Mouse (Mus musculus): ENCODE data around the gene Myh7b.
"Not testable (repeated sequence)": the region's sequence is repeated elsewhere in the genome, so short reads cannot be mapped to it uniquely, and the experiment has no call there.

The Myh7b gene

DNA sequence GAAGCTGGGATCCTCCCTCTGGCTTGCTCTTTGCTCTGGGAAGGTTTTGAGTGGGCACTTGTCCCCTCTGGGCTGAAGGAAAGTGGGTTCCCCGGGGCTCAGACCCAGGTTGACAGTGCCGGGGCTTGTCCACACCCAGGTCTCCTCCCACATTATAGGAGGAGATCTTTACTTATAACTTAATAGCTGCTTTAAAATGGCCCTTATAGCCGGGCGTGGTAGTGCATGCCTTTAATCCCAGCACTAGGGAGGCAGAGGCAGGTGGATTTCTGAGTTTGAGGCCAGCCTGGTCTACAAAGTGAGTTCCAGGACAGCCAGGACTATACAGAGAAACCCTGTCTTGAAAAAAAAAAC, 5.8 kb upstream of the Myh7b start:
- not testable (repeated sequence) for DNase-seq

DNA sequence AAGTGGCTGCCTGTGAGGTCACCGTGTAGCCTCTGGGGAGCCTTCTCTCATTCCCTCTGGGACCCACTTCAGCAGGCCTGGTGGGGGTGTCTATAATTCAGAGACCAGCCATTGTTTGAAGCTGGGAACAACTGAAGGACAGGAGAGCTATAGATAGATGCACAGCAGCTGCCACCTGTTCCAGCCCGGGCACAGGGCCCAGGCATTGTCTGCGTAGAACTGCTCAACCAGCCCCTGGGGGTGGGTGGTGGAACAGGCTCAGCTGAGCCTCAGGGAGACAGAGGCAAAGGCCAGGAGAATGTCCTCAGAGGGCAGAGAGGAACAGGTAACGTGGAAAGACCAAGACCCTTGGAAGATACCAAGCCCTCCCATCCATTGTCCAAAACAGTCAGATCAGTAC, 4.7 kb upstream of the Myh7b start:
- no peak for DNase-seq

DNA sequence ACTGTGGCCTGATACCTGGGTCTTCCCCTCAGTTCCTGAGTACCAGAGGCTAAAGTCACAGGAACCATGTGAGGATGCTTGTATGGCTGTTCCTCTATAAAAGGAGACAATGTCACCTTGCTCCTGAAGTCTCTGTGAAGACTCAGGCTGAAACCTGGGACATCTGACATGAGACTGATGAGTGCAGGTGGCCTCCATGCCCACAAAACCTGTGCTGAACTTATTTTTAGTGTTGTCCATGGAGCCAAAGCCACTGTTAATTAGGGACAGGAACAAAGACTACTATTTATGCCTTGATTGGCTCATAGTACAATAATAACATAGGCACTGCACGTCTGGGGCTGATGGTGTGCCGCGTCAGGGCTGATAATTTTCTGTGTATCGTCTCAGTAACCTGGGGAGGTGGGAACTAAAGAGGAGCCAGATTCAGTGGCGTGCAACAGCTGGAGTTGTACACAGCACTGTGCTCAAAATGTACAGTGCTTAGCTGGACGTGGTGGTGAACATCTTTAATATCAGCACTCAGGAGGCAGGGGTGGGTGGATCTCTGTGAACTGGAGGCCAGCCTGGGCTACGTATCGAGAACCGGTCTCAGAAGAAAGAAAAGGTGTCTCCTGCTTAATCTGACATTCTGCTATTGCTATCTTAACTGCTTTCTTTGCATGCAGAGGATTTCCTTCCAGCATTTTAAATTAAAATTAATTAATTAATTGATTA, 980 bp downstream of the Myh7b start:
- DNase-seq: no peak

DNA sequence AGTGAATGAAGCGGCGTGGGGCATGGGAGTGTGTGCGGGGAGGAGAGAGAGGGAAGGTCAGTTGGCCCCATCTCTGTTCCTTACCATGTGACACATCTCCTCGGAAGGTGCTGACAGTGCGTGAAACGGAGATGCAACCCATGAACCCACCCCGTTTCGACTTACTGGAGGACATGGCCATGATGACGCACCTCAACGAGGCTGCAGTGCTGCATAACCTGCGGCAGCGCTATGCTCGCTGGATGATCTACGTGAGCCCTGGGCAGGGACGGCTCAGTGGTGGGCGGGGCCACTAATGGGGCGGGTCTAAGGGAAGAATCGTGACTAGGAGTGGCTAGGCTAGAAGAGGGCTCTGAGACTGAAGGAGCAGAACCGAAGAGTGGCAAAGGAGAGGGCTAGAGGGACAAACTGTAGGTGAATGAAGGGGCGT, 2.3 kb downstream of the Myh7b start:
- DNase-seq: peak; percentile 77

DNA sequence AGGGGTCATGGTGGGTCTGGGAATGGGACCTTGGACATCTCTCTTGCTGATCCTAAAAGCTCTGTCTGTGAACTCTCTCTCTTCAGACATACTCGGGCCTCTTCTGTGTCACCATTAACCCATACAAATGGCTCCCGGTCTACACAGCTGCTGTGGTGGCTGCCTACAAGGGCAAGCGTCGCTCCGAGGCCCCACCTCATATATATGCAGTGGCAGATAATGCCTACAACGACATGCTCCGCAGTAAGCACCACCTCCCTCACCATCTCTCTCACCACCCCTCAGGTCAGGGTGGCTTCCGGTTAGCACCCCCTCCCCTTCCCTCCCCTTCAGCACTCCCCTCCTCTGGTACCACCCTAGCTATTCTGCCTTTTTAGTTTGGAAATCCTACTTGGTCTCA, 2.9 kb downstream of the Myh7b start:
- no peak for DNase-seq

DNA sequence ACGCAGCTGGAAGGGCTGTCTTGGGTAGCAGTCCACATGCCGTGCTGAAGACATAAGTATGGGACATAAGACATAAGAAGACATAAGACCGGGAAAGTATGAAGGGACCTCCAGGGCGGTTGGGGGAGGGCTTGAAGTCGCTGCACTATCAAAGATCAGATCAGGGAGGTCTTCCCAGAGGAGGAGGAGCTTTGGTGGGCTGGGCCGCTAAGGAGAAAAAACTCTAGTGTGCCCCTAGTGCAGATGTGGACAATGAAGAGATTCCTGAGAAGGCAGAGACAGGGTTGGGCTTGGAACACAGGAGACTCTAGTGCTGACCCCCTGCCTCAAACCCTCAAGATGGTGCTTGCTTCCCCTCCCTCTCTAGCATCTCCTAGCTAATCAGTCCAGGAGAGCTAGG, 6.0 kb downstream of the Myh7b start:
- DNase-seq: no peak

DNA sequence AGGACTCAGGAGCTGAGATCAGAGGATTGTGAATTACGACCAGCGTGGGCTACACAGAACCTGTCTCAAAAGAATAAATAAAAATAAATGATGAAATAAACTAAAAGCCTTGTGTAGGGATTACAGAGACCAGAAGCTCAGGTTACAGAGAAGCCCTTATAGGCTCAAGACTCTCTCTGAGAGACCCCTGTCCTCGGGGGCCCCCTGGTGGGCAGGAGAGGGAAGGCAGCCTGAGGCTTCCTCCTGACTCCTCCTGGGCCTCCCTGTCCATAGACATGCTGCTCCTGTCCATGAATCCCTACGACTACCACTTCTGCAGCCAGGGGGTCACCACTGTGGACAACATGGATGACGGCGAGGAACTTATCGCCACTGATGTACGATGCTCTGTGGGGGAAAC, 8.8 kb downstream of the Myh7b start:
- DNase-seq: peak; percentile 76

DNA sequence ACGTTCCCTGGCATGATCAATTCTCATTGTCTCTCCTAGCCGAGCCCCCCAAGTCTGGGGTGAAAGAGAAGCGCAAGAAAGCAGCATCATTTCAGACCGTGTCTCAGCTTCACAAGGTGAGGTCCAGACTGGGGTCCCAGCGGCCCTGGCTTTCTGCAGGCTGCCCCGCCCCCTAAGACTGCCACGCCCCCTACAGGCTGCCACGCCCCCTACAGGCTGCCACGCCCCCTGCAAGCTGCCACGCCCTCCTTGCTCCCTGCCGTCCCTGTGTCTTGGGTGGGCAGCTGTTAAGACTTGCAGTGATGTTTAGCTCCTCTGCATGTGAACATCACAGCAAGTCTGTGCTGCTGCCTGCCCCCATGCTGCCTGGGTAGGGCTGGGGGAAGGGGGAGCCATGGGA, 11.6 kb downstream of the Myh7b start:
- no peak for DNase-seq

DNA sequence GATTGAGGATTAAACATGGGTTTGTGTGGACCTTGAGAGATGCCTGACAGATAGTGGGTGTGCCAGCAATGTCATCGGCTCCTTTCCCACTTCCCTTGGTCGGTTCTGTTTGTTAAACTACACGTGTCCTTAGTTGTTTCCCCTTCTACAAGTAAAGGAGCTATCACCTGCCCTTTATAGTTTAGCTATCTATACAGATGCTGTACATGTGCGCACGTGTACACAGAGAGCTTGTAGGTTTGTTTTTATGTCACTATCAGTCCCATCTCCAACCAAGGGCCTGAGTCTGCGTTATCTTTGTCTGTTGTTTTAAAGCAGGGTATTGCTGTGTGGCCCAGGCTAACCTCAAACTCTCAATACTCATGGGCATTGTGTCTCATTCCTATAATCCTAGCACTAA, 13.0 kb downstream of the Myh7b start:
- DNase-seq: no peak

DNA sequence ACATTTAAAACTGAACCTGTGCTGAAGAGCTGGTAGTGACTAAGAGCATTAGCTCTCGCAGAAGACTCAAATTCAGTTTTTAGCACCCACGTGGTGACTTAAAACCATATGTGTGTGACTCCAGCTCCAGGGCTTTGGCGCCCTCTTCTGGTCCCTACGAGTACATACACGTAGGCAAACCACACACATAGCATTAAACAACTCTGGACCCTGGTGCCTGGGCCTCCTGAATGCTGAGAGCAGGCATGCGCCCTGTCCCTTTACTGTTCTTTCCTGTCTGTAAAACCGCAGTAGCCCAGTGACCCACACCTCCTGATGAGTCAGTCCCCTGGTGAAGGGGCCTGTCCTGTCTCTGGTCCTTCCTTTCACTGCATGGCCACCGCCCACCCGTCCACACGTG, 13.7 kb downstream of the Myh7b start:
- peak; percentile 74 for DNase-seq

DNA sequence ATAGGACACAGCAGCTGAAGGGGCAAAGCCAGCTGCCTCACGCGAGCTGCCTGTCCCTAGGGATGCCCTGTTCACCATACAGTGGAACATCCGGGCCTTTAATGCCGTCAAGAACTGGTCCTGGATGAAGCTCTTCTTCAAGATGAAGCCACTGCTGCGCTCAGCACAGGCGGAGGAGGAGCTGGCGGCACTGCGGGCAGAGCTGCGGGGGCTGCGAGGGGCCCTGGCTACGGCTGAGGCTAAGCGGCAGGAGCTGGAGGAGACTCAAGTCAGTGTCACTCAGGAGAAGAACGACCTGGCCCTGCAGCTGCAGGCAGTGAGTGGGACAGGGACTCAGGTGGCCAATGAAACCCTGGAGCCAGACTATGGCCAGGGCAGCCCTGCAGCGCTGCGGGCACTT, 15.3 kb downstream of the Myh7b start:
- no peak for DNase-seq

DNA sequence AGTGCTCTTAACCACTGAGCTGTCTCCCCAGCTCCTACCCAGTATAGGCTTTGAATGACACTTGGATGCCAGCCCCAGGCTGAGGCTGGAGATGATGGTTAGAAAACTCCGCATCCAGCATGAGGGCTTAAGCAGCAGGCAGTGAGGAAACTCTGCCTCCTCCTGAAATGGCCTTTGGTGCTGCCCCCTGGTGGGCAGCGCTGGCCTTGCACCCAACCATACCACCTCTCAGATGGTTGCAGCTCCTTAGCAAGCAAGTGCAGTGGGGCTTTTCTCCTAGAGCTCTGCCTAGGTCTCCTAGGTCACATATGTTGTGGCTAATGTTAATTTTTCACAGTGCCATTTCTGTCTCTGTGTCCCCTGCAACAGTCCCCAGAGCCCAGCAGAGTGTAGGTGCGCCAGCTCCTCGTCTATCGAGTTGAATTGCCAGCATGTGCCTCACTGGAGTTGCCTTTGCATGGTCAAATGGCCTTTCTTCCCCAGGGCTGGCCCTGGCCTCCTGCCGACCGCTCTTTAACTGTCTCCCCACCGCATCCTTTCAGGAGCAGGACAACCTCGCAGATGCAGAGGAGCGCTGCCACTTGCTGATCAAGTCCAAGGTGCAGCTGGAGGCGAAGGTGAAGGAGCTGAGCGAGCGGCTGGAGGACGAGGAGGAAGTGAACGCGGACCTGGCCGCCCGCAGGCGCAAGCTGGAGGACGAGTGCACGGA, 16.2 kb downstream of the Myh7b start:
- DNase-seq: peak; percentile 78

DNA sequence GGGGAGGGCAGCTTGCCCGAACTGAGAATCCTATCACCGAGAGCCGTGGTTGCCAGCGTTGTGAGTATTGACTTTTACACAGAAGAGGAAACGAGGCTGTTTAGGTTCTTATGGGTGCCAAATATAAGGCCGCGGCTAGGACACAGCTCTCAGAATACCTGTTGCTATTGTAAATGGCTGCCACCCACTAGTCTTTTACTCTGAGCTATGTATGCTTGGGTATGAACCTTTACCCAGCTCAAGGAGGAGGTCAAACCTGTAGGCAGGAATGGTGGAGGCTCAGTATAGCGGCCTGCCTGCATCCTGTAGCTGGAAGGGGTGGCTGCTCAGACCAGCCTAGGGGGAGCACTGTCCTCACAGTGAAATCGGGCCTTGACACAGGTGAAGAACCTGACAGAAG, 17.1 kb downstream of the Myh7b start:
- DNase-seq: no peak

DNA sequence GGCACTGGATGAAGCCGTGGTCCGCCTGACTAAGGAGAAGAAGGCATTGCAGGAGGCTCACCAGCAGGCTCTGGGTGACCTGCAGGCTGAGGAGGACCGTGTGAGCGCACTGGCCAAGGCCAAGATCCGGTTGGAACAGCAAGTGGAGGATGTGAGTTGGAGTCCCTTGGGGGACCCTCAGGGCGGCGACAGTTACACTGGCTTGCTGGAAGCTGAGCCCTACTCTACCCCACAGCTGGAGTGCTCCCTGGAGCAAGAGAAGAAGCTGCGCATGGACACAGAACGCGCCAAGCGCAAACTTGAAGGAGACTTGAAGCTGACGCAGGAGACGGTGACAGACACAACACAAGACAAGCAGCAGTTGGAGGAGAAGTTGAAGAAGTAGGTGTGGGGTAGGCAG, 17.5 kb downstream of the Myh7b start:
- DNase-seq: no peak

DNA sequence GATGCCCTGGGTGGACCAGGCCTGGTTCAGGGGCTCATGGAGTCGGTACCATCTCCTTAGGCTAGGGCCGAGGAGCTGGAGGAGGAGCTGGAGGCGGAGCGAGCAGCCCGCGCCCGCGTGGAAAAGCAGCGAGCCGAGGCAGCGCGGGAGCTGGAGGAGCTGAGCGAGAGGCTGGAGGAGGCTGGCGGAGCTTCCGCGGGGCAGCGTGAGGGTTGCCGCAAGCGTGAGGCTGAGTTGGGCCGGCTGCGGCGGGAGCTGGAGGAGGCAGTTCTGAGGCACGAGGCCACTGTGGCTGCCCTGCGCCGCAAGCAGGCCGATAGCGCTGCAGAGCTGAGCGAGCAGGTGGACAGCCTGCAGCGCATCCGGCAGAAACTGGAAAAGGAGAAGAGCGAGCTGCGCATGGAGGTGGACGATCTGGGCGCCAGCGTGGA, 18.2 kb downstream of the Myh7b start:
- DNase-seq: peak; percentile 73

DNA sequence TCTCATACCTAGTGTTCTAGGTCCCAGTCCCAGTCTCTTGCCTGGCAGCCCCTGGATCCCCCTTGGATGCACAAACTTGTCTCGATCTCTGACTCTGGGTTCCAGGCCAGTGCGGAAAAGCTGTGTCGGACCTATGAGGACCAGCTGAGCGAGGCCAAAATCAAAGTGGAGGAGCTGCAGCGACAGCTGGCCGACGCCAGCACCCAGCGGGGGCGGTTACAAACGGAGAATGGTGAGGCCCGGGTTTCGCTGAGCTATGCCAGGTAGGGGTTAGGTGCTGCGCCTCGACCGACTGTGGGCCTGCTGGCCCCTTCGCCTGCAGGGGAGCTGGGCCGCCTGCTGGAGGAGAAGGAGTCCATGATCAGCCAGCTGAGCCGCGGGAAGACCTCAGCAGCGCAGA, 19.1 kb downstream of the Myh7b start:
- peak; percentile 48 for DNase-seq

DNA sequence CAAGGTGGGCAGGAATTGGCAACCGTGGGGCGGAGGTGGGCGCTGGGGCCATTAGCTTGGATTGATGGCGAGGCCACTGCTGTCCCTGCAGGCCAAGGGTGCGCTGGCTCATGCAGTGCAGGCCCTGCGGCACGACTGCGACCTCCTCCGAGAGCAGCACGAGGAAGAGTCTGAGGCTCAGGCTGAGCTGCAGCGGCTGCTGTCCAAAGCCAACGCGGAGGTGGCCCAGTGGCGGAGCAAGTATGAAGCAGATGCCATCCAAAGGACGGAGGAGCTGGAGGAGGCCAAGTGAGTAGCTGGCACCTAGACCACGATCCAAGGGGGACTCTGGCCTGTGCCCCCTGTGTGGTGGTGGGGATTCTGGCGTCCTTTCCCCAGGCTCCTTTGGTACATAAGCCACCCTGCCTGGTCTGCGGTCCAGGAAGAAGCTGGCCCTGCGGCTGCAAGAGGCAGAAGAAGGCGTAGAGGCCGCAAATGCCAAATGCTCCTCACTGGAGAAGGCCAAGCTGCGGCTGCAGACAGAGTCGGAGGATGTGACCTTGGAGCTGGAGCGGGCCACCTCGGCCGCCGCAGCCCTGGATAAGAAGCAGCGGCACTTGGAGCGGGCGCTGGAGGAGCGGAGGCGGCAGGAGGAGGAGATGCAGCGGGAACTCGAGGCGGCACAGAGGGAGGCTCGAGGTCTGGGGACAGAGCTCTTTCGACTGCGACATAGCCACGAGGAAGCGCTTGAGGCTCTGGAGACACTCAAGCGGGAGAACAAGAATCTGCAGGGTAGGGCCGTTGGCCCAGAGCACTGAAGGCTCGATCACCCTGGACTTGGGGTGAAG, 19.8 kb downstream of the Myh7b start:
- peak; percentile 48 for DNase-seq

DNA sequence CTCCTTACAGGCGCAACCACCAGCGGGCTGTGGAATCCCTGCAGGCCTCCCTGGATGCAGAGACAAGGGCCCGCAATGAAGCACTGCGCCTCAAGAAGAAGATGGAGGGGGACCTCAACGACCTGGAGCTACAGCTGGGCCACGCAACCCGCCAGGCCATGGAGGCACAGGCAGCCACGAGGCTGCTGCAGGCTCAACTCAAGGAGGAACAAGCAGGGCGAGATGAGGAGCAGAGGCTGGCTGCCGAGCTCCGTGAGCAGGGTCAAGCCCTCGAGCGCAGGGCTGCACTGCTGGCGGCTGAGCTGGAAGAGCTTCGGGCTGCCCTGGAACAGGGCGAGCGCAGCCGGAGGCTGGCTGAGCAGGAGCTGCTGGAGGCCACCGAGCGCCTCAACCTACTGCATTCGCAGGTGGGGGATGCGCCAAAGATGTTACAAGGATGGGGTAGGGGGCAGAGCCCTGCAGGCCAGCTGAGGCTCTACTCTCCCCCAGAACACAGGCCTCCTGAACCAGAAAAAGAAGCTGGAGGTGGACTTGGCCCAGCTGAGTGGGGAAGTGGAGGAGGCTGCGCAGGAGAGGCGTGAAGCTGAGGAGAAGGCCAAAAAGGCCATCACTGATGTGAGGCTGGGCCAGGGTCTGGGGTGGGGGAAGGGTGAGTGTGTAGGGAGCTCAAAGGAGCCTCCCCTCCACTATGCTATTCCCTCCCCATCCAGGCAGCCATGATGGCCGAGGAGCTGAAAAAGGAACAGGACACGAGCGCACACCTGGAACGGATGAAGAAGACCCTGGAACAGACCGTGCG, 21.3 kb downstream of the Myh7b start:
- no peak for DNase-seq

DNA sequence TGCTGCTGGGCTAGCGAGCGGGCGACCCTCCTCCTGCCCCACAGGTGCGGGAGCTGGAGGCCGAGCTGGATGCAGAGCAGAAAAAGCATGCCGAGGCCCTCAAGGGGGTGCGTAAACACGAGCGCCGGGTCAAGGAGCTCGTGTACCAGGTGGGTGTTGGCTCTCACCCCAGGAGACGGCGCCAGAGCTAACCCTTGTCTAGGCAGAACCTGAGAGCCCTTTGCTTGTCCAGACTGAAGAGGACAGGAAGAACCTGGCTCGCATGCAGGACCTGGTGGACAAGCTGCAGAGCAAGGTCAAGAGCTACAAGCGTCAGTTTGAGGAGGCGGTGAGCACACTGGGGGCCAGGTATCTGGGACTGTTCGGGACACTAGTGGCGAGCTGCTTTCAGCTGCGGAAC, 22.1 kb downstream of the Myh7b start:
- DNase-seq: no peak

DNA sequence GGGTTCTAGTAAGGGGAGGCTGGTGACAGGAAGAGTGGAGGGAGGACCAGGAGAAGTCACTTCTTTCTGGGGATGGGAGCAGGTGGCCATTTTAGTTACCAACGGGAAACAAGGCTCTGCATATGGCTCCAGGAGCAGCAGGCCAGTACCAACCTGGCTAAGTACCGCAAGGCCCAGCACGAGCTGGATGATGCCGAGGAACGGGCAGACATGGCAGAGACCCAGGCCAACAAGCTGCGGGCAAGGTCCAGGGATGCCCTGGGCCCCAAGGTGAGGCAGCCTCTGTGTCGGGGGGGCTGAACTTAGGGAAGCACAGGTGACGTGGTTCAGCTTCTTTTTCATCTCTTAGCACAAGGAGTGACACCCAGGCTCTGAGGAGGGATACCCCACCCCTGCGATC, 22.7 kb downstream of the Myh7b start:
- DNase-seq: no peak

DNA sequence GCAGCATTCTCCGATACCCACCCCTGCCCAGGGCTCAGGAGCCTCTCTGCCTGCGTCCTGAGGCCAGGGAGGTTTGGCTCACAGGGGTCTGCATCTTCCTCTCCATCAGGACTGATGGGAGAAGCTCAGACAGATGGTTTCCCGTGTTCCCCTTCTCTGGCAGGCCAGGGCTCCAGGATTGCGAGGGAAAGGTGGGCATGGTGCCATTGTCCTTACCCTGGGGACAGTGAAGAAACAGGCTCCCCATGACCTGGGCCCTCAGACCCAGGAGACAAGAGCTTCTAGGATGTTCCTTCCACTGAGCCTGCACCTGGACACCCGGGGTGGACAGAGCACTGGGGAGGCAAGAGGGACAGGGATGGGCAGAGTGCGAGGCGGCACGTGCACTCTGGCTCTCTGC, 23.6 kb downstream of the Myh7b start:
- no peak for DNase-seq

DNA sequence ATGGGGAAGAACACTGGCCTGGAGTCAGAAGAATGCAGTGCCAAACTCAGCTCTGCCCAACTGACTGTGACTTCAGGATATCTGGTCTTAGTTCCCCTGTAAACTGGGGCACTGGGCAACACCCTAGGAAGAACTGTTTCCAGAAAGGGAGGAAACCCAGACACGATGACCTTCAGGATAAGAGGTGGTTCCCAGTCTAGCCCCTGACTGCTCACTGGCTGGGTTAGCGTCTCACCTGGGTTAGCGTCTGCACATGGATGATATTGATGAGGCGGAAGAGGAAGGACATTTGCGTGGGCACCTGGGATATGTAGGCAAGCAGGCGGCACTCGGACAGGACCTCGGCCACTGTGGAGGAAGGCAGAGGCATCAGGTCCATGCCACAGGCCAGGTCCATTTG, 24.9 kb downstream of the Myh7b start:
- DNase-seq: no peak

DNA sequence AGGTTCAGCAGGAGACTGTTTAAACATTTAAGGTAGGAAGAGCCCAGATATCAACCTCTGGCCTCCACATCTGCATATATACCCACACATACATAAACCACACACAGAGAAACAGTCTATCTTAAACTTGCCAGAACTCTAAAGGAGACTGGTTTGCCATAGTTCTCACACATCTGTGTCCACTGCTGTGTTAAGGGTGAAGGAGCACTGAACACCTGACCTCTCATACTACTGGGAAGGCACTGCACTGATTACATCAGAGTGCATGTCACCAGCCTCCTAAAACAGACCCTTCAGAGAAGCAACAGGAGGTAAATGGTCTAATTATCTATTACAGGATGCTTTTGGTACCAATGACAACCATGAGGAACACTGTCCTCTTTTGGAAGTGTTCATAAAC, 25.9 kb downstream of the Myh7b start:
- DNase-seq: no peak
